Mouse (Mus musculus): ENCODE measurements around the gene Fgfr2. TPM values are rescaled to one million over a fixed set of nuclear protein-coding genes. Genes with fewer than 3 reads are reported as not detected.
"Not testable (repeated sequence)": the region's sequence is repeated elsewhere in the genome, so short reads cannot be mapped to it uniquely, and the experiment has no call there.

Fgfr2 gene
- polyA plus RNA-seq, 1 experiment from 2014 or later, result 17.2 TPM

DNA sequence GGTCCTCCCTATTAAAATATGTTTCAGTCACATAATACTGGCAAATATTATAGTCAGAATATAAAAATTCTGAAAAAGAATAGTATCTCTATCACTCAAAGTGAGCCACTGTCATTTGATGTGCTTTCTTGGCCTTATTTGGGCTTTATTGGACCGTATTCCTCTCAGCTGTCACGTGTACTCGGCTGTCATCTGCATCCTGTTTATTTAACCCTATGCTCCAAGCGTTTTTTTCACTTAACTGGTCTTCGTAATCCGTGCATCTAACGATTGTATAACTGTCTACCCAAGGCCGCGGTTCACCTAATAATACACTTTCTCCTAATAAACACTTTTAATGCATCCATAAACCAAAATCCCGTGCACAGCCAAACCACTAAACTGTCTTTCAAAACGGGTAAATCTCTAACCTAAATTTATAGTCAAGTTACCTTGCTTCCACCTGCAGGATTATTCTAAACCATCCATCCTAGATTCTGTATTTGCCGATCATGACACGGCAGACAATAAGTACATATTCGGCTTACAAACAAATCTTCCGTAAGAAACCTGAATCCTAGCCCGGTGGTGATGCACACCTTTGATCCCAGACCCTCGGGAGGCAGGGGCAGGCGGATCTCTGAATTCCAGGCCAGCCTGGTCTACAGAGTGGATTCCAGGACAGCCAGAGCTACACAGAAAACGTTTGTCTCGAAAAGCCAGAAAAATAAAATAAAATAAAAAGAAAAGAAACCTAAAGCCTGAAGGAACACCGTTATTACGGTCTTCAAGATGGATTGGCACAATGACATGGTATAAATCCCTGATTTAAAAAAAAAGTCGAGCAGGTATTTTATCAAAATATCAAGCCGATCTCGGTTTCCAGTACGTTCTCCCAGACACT lies 2604.7 kb downstream of the Fgfr2 start:
- H3K4me1 ChIP-seq (replicated peaks), result peaks cover 23% of the 10 kb centered on the region
- H3K36me3 ChIP-seq, result peaks cover 7% of the 10 kb centered on the region; the same call in 1 of the 2 replicates
- peak overlapping the region; percentile 89 for H3K4me2 ChIP-seq
- no peak for ATAC-seq (replicated peaks; ENCODE audit: insufficient number of reproducible peaks, insufficient read depth, low FRiP score, low read depth)
- H3K9ac ChIP-seq, result peak overlapping the region; percentile 91
- H3K4me3 ChIP-seq, result peak overlapping the region; percentile 87
- no peaks in the 10 kb centered on the region for H3K9me3 ChIP-seq (replicated peaks)
- peak overlapping the region; percentile 99 for H3K27ac ChIP-seq
- H3K27me3 ChIP-seq, result no peaks in the 10 kb centered on the region
- 32% methylated on average over 26 of the region's 26 CpGs for WGBS

DNA sequence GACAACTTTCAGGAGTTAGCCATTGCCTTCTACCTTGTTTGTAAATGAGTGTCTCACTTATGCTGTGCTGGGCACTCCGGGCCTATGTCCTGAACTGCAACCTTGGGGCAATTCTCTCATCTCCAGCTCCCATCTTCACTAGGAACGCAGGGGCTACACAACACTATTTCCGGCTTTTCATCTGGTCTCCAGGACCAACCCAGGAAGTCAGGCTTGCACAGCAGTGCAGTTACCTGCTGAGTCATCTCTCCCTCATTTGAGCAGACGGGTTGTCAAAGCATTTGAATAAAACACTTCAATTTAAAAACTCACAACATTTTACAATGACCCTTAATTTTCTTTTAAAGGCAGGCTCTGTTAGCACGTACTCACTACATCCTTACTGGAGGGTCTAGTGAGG lies 2612.9 kb downstream of the Fgfr2 start:
- 83% methylated on average over 5 of the region's 5 CpGs for WGBS
- ATAC-seq (replicated peaks; ENCODE audit: insufficient number of reproducible peaks, insufficient read depth, low FRiP score, low read depth), result no peak
- no peaks in the 10 kb centered on the region for H3K27me3 ChIP-seq
- no peak overlapping the region for H3K9ac ChIP-seq
- no peaks in the 10 kb centered on the region for H3K4me1 ChIP-seq (replicated peaks)
- H3K27ac ChIP-seq, result no peak overlapping the region
- no peak overlapping the region for H3K4me2 ChIP-seq
- peaks cover 60% of the 10 kb centered on the region for H3K36me3 ChIP-seq
- H3K4me3 ChIP-seq, result no peak overlapping the region
- H3K9me3 ChIP-seq (replicated peaks), result no peaks in the 10 kb centered on the region

DNA sequence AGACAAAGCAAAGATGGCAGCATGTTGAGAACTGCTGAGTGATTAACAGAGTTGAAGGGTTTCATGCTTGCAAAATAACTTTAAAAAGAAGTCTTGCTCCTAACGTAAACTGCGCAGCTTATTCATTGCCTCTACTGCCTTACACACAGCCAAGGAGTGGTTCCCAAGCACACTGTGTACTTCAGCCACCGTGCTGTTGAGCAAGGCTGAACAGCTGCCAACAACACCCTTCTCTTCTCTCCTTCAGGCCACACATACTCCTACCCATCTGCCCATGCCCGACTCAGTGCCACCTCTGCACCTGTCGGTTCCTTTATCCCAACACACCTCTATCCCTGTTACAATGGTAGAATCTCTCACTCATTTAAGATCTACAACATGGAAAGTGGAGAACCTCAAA lies 2620.1 kb downstream of the Fgfr2 start:
- H3K9me3 ChIP-seq (replicated peaks), result no peaks in the 10 kb centered on the region
- no peaks in the 10 kb centered on the region for H3K27me3 ChIP-seq
- H3K27ac ChIP-seq, result no peak overlapping the region
- no peak overlapping the region for H3K4me2 ChIP-seq
- WGBS, result 88% methylated on average over 5 of the region's 5 CpGs
- peaks cover 44% of the 10 kb centered on the region for H3K36me3 ChIP-seq
- no peak overlapping the region for H3K4me3 ChIP-seq
- ATAC-seq (replicated peaks; ENCODE audit: insufficient number of reproducible peaks, insufficient read depth, low FRiP score, low read depth), result no peak
- H3K9ac ChIP-seq, result no peak overlapping the region
- H3K4me1 ChIP-seq (replicated peaks), result no peaks in the 10 kb centered on the region

DNA sequence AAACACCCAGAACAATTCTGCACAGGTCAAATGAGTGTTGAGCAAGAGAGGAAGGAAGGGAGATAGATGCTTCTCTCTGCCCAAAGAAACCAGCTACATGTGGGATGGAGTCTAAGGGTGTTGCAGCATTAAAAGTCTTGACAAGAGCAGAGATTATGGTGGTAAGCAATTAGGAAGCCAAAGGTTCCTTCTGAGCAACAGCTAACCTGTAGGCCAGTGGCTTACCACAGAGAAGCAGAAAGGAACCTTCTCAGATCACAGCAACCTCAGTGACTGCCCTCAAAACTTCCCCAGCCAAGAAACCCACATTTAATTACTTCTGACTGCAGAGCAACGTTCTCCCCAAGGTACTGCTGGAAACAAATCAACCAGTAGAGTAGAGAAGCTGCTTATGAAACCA lies 2621.7 kb downstream of the Fgfr2 start:
- H3K9me3 ChIP-seq (replicated peaks), result no peaks in the 10 kb centered on the region
- peaks cover 32% of the 10 kb centered on the region for H3K36me3 ChIP-seq
- no peaks in the 10 kb centered on the region for H3K27me3 ChIP-seq
- no peak for ATAC-seq (replicated peaks; ENCODE audit: insufficient number of reproducible peaks, insufficient read depth, low FRiP score, low read depth)
- no peak overlapping the region for H3K9ac ChIP-seq
- no peak overlapping the region for H3K4me2 ChIP-seq
- H3K4me3 ChIP-seq, result no peak overlapping the region
- 84% methylated on average over 1 of the region's 1 CpGs for WGBS
- H3K27ac ChIP-seq, result no peak overlapping the region
- H3K4me1 ChIP-seq (replicated peaks), result peaks cover 5% of the 10 kb centered on the region

DNA sequence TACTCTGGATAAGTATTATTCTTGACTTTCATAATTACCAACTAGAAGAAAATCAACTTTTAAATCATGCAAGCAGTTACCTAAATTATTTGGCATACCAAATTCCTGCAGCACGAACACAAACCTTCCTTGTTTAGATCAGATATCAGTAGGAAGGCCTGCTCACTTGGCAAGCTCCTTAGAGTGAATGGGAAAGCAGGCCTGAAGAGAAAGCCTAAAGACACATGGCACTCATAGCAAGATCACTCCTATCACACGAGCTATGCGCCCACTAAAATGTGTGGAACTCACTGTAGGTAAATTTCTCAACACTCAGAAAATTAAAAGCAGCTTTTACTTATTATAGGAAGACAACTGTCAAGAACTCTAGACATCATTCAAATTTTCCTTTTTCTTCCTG lies 2629.8 kb downstream of the Fgfr2 start:
- H3K9ac ChIP-seq, result no peak overlapping the region
- H3K9me3 ChIP-seq (replicated peaks), result no peaks in the 10 kb centered on the region
- no peak for ATAC-seq (replicated peaks; ENCODE audit: insufficient number of reproducible peaks, insufficient read depth, low FRiP score, low read depth)
- WGBS, result 73% methylated on average over 3 of the region's 3 CpGs
- H3K27ac ChIP-seq, result no peak overlapping the region
- H3K4me2 ChIP-seq, result no peak overlapping the region
- H3K4me1 ChIP-seq (replicated peaks), result peaks cover 5% of the 10 kb centered on the region
- H3K36me3 ChIP-seq, result peaks cover 4% of the 10 kb centered on the region; the same call in 1 of the 2 replicates
- H3K27me3 ChIP-seq, result no peaks in the 10 kb centered on the region
- H3K4me3 ChIP-seq, result no peak overlapping the region

DNA sequence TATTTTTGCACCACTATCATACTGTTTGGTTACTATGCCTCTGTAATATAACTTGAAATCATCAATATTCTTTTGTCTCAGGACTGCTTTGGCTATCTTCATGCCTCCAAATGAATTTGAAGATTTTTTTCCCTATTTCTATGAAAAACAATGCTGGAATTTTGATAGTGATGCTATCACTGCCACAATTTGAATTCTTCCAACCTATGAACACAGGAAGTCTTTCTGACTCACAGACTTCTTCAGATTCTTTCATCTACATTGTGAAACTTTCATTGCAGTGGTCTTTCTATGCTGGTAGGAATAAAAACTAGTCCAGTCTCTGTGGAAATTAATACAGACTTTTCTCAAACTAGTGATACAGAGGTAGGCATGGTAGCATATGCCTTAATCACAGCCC lies 2631.1 kb downstream of the Fgfr2 start:
- no peaks in the 10 kb centered on the region for H3K9me3 ChIP-seq (replicated peaks)
- H3K27me3 ChIP-seq, result no peaks in the 10 kb centered on the region
- no peak for ATAC-seq (replicated peaks; ENCODE audit: insufficient number of reproducible peaks, insufficient read depth, low FRiP score, low read depth)
- H3K4me1 ChIP-seq (replicated peaks), result no peaks in the 10 kb centered on the region
- H3K36me3 ChIP-seq, result peaks cover 4% of the 10 kb centered on the region; the same call in 1 of the 2 replicates
- H3K9ac ChIP-seq, result no peak overlapping the region
- H3K4me2 ChIP-seq, result no peak overlapping the region
- H3K27ac ChIP-seq, result no peak overlapping the region
- H3K4me3 ChIP-seq, result no peak overlapping the region

DNA sequence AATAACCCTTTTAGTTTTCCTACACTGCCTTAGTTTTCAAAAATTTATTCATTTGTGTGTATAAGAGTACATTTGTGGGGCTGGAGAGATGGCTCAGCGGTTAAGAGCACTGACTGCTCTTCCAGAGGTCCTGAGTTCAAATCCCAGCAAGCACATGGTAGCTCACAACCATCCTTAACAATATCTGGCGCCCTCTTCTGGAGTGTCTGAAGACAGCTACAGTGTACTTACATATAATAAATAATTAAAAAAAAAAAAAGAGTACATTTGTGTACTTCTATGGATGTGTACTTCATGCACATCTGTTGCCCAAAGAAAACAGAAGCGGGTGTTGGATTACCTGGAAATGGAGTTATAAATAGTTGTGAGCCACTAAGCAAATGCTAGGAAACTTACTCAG lies 2644.1 kb downstream of the Fgfr2 start:
- not testable (repeated sequence) for H3K27me3 ChIP-seq; H3K9me3 ChIP-seq (replicated peaks); H3K9ac ChIP-seq; H3K4me3 ChIP-seq; H3K4me2 ChIP-seq; H3K4me1 ChIP-seq (replicated peaks); H3K36me3 ChIP-seq; ATAC-seq (replicated peaks; ENCODE audit: insufficient number of reproducible peaks, insufficient read depth, low FRiP score, low read depth); H3K27ac ChIP-seq
- WGBS, result 87% methylated on average over 3 of the region's 3 CpGs

DNA sequence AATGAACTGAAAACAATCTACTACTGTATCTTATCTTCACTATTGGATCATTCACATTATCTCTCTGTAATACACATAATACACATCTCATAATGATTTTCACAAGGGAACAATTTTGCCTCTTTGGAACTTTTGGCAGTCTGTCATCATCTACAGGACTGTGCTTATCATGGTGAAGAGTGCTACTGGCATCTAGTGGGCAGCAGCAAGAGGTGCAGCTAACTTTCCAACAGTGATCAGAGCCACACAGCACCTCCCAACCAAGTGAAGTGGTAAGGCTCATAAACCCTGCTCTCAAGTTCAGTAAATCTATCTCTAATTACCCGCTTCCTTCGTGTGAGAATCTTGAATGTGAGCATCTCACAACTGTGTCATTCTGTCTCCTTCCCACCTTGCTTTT lies 2647.2 kb downstream of the Fgfr2 start:
- 24% methylated on average over 2 of the region's 2 CpGs for WGBS
- no peak overlapping the region for H3K9ac ChIP-seq
- ATAC-seq (replicated peaks; ENCODE audit: insufficient number of reproducible peaks, insufficient read depth, low FRiP score, low read depth), result no peak

DNA sequence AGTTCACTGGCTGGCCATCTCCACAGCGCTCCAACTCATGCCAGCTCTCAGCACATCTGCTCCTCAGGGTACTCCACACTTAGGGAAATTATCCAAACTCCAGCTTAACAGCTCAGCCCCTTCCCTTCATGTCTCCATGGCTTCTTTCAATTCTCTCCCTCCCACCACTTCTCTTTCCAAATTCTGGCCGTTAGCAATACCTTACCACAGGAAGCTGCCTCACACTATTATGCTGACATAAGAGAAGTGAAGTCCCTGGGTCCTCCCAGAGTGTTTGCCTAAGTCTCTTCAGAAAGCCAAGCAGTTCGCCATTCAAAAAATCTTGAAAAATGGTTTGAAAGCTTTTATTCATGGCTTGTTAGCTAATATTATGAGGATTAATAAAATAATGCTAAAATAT lies 2649.3 kb downstream of the Fgfr2 start:
- H3K9me3 ChIP-seq (replicated peaks), result no peaks in the 10 kb centered on the region
- no peak overlapping the region for H3K27ac ChIP-seq
- WGBS, result 82% methylated on average over 3 of the region's 3 CpGs
- H3K4me1 ChIP-seq (replicated peaks), result no peaks in the 10 kb centered on the region
- H3K4me2 ChIP-seq, result no peak overlapping the region
- peaks cover 3% of the 10 kb centered on the region; the same call in 1 of the 2 replicates for H3K36me3 ChIP-seq
- no peak for ATAC-seq (replicated peaks; ENCODE audit: insufficient number of reproducible peaks, insufficient read depth, low FRiP score, low read depth)
- no peak overlapping the region for H3K9ac ChIP-seq
- H3K4me3 ChIP-seq, result no peak overlapping the region
- H3K27me3 ChIP-seq, result no peaks in the 10 kb centered on the region

More for the DNA sequence above, 2647.2 kb downstream of the Fgfr2 start:
- H3K4me1 ChIP-seq (replicated peaks), result no peaks in the 10 kb centered on the region
- no peak overlapping the region for H3K27ac ChIP-seq
- H3K9me3 ChIP-seq (replicated peaks), result no peaks in the 10 kb centered on the region
- no peaks in the 10 kb centered on the region for H3K27me3 ChIP-seq
- no peak overlapping the region for H3K4me2 ChIP-seq
- no peak overlapping the region for H3K4me3 ChIP-seq
- H3K36me3 ChIP-seq, result peaks cover 5% of the 10 kb centered on the region

DNA sequence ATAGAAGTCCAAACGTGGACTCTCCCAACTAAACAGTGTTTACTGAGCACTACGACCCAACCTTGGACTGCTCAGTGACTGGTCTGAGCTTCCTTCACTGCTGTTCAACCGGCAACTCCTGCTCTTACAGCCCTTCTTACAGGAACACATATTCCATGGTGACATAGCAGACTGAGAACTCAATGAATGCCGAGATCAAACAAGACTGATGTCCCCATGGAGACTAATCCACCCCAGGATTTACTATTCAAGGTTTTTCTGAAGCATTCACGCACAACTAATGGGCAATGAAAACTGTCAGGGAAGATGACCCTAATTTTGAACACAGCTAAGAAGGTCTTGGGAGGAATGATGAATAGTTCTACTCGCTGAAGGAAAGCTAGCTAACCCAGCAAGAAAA lies 2650.5 kb downstream of the Fgfr2 start:
- WGBS, result 81% methylated on average over 6 of the region's 6 CpGs
- H3K9me3 ChIP-seq (replicated peaks), result no peaks in the 10 kb centered on the region

DNA sequence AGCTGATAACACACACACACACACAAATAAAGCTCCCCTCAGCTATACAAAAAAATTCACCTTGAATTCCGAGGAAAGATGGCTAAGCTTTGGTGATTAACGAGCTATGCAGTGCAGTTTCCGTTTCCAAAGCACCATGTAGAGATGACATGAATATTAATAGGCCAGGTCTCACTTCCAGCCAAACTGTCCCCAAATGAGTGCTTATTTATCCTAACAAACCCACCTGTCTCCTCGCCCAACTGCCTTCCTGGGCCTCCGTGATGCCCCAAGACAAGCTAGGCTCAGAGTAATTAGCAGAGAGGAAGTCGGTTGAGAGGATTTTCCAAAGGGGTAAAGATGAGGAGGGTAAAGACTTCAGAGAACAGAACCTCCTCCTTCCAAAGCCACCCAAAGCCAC lies 2652.1 kb downstream of the Fgfr2 start:
- Histone ChIP-seq H3K9me3 (replicated peaks) (no peaks in the 10 kb centered on the region), H3K4me2 (no peak overlapping the region), H3K36me3 (peaks cover 3% of the 10 kb centered on the region; the same call in 1 of the 2 replicates), H3K27ac (no peak overlapping the region), H3K9ac (no peak overlapping the region), H3K4me3 (no peak overlapping the region), H3K27me3 (no peaks in the 10 kb centered on the region), H3K4me1 (replicated peaks) (no peaks in the 10 kb centered on the region)
- 77% methylated on average over 6 of the region's 6 CpGs for WGBS
- ATAC-seq (replicated peaks; ENCODE audit: insufficient number of reproducible peaks, insufficient read depth, low FRiP score, low read depth), result no peak

More for the DNA sequence above, 2650.5 kb downstream of the Fgfr2 start:
- no peak for ATAC-seq (replicated peaks; ENCODE audit: insufficient number of reproducible peaks, insufficient read depth, low FRiP score, low read depth)
- no peak overlapping the region for H3K4me2 ChIP-seq
- no peak overlapping the region for H3K27ac ChIP-seq
- no peaks in the 10 kb centered on the region for H3K27me3 ChIP-seq
- H3K9ac ChIP-seq, result no peak overlapping the region
- H3K36me3 ChIP-seq, result peaks cover 3% of the 10 kb centered on the region; the same call in 1 of the 2 replicates
- H3K4me1 ChIP-seq (replicated peaks), result no peaks in the 10 kb centered on the region
- no peak overlapping the region for H3K4me3 ChIP-seq
